Mouse (Mus musculus) ovary, postnatal 36 days (tissue): ENCODE measurements around the gene Serpinb9e.
"Not testable (repeated sequence)": the region's sequence is repeated elsewhere in the genome, so short reads cannot be mapped to it uniquely, and the experiment has no call there.

Experiments used
- DNase-seq: peaks from one replicate; pipeline ENCODE4 v3.0.0; 2022; ENCODE audit warnings: low spot score, mixed read lengths

Serpinb9e gene

DNA sequence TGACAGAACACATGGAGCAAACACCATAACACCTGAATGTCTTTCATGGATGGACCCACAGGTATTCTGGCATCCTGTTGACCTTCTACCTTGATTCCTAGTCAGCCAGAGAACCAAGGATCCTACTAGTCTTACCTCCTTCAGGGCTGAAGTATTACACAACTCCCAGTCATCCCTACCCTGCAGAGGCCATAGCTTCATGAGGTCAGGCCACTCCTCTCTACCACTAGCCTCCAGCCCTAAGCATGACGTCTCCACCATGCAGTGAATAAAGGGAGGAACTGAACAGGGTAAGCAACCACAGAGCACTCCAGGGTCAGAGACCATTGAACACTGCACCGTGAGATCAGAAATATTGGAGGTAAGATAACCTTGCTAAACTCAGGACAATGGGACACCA is at the start of gene Serpinb9e:
Gene Serpinb9e (plus strand): TSS at position 301 of the 400 bp plus-strand sequence.
- not testable (repeated sequence) for DNase-seq

DNA sequence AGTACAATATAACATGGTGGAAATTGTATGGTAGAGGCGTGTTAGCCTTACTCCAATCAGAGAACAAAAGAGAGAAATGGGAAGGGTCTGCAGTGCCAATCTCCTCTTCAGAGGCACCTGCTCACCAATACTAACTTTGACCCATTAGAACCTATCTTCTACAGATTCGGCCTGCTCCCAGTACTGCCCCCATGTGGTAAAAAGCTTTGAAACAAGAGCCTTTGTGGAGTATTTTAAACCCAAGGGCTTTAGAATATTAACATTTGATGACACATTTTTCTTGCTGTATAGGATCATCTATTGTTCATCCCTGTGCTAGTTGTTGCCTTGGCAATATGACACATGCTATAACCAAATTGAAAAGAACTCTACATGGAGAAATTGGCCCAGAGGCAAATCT is 49.7 kb upstream of the Serpinb9e start:
- no peak for DNase-seq

DNA sequence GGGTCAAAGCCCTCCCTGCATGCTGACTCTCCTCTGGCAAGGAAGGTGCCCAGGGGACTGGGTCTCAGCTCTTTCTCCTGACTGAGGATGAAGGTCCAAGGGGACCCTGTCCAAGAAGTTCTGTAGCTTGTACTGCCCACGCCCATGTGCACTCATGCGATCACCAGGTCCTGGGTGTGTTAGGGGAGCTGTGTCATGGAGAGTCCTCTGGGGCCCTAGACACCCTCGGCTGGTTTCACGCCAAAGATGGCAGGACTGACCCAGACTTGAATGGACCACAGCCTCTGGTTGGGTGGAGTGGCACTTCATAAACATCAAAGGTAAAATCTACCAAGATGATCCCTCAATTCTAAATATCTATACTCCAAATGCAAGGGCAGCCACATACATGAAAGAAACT is 59.2 kb downstream of the Serpinb9e start:
- not testable (repeated sequence) for DNase-seq
